Mouse (Mus musculus): Measurements from ENCODE around the gene Tdp1. TPM values are rescaled to one million over a fixed set of nuclear protein-coding genes. Genes with fewer than 3 reads are reported as not detected.

Tdp1 gene
- total RNA-seq, 2 experiments from 2014 or later: 11.9 to 19.9 TPM

DNA sequence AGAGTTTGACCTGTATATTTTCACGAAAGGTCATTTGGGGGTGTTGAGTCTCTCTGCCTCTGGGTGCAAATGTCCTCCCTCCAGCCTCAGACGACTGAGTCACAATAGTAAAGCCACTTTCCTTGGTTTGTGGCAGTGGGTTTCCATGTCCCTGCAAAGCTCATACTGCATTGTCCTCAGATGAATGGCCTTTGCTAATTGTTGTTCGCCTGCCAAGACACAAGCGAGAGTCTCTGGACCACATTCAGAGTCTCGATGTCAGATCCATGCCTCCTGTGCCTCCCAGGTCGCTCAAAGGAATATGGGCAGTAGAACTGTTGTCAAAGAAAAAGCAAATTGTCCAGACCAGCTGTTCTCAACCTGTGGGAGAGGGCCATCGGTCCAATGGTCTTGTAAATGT, 116.1 kb downstream of the Tdp1 start:
- no peak for DNase-seq

DNA sequence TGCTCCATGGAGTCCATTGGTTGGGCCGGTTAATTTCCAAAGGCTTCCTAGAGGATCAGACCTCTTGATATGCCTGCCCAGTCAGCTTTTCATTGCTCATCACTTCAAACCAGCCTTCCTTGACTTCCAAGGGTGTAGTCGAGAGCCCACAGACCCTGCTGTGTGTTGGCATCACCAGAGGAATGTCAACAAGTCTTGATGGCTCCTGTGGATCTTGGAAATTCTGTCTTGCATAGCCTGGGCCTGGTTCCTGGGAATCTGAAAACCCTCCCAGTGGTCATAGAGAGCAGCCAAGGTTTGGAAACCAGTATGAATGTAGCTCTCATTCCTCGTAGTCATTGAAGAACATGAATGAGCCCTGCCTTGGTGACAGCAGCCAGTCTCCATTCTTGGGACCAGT, 116.9 kb downstream of the Tdp1 start:
- no peak for DNase-seq

DNA sequence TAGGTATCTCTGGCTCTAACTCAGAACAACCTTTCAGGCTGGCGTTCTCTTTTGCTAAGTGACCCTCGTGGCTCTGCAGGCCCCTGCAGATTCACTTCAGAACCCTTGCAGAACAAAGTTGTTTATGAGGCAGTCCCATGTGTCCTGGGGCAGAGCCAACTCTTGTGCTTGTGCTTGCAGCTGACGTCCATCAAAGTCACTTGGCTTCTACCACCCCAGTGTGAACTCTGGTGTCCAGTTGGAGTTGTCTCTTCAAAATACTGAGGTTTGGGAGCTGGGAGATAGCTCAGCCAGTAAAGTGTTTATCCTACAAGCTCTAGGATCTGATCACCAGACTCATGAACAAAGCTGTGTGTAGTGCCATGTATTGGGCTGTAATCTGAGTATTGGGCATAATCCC, 117.6 kb downstream of the Tdp1 start:
- no peak for DNase-seq

DNA sequence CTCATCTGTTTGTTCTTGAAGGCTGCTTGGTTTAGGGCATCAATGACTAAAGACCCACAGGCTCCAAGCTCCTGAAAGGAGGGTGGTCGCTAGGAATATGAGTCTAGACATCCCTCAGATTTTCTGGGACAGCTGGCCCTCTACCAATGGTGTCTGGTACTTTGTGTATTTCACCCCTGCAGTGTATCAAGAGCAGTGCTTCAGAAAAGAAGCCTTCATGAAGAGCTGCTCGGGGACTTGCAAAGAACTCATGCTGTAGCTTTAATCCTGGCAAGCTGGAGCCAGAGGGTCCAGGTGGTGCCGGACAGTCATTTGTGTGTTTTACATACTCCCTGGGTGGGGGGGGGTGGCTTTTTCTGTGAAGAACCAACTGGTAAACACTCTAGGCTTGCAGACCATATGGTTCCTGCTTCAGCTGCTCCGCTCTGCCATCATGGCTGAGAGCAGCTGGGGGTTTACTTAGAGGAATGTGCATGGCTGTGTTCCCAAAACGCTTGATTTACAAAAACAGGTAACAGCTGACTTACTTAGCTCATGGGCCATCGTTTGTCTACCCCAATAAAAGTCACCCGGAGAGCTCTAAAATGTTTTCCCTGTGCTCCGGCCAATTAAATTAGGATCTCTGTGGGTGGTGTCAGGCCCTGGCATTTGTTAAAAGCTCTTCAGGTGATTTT, 118.7 kb downstream of the Tdp1 start:
- no peak for DNase-seq

Small RNAs within 50 kb of the gene (microRNA-seq; reads per million reads assigned to microRNA genes)
- gene Gm23291: not detected

Other genes starting within 250 kb of the Tdp1 start
- gene Efcab11, start 78 bp upstream of the Tdp1 start, total RNA-seq (2021): 1 to 10 TPM; 1.4 to 2.1 TPM
- 1 to 10 TPM in 1 of 2 experiments, under 1 TPM in 1; 0.78 to 1.3 TPM for gene Kcnk13, start 80.0 kb downstream of the Tdp1 start, total RNA-seq (2021)
- gene Psmc1, start 225.6 kb downstream of the Tdp1 start, total RNA-seq (2021): 100 to 1,000 TPM; 167 to 169 TPM